Mouse (Mus musculus) C2C12 (cell line): ENCODE results near the gene Gkap1. TPM values are rescaled to one million over a fixed set of nuclear protein-coding genes. Genes with fewer than 3 reads are reported as not detected.

Source experiments
- H3K27me3 ChIP-seq: one replicate; pipeline ENCODE4 v1.6.1; 2011; ENCODE audit not compliant: control insufficient read depth, insufficient read depth, insufficient read length
- H3K36me3 ChIP-seq: one replicate; pipeline ENCODE4 v1.6.1; 2011; ENCODE audit not compliant: control insufficient read depth, insufficient read depth
- H3K4me3 ChIP-seq: one replicate; pipeline ENCODE4 v1.5.1; 2011; ENCODE audit warnings: mild to moderate bottlenecking, control low read depth; ENCODE audit not compliant: poor library complexity, insufficient read depth, severe bottlenecking
- H3K79me2 ChIP-seq: one replicate; pipeline ENCODE4 v1.6.1; 2011; ENCODE audit not compliant: control insufficient read depth, insufficient read depth
- H3K79me3 ChIP-seq: one replicate; pipeline ENCODE4 v1.6.1; 2011; ENCODE audit warnings: low read depth, control low read depth
- H3ac ChIP-seq: one replicate; pipeline ENCODE3; 2011; ENCODE audit warnings: low read depth; ENCODE audit not compliant: control insufficient read depth, insufficient read length
- CEBPB ChIP-seq: IDR thresholded peaks from one replicate; pipeline ENCODE4 v1.6.1; 2011; ENCODE audit warnings: low read depth, mild to moderate bottlenecking, control low read depth, moderate library complexity
- CTCF ChIP-seq: IDR thresholded peaks from one replicate; pipeline ENCODE4 v1.5.1; 2011; ENCODE audit not compliant: control insufficient read depth, insufficient read depth, insufficient read length
- FOSL1 ChIP-seq: IDR thresholded peaks from one replicate; pipeline ENCODE4 v1.8.0; 2011; ENCODE audit warnings: mild to moderate bottlenecking, low read length; ENCODE audit not compliant: poor library complexity, insufficient read depth, severe bottlenecking
- MAX ChIP-seq: IDR thresholded peaks from one replicate; pipeline ENCODE4 v1.6.1; 2011; ENCODE audit warnings: mild to moderate bottlenecking, control low read depth
- MYOD1 ChIP-seq: IDR thresholded peaks from one replicate; pipeline ENCODE4 v1.6.1; 2011; ENCODE audit warnings: low read depth; ENCODE audit not compliant: control insufficient read depth, insufficient read length
- MYOG ChIP-seq: IDR thresholded peaks from one replicate; pipeline ENCODE4 v1.6.1; 2011; ENCODE audit not compliant: control insufficient read depth, insufficient read length; ENCODE audit errors: extremely low read depth
- USF1 ChIP-seq: IDR thresholded peaks from one replicate; pipeline ENCODE4 v1.6.1; 2011; ENCODE audit warnings: low read depth, mild to moderate bottlenecking, control low read depth, moderate library complexity
- polyA plus RNA-seq: library from polyadenylated mRNA; unstranded; fragments of >200 nt; fragmentation: generic; extraction: Trizol; gene quantifications from one replicate; pipeline ENCODE4 v1.2.1, GENCODE M21; 2012; ENCODE audit warnings: missing spikeins

Gene Gkap1
- polyA plus RNA-seq, 1 experiment: 12.2 TPM

DNA sequence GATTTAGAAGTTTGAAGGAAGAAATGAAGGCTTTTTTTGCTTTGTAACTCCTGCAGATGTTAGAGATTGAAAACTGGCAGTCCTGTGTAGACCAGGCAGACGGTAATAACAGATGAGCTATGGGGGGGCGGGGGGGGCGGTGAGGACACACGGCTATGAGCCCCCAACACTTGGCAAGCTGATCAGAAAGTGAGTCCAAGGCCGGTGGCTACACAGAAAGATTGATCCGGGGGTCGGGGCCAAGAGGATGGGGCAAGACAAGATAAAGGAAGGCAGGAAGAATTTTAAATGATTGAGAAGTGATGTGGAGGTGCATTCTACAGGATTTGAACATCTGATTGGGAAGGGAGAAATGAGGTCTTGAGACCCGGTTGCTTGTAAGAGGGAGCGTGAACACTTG lies 423 bp downstream of the Gkap1 start:
- Histone ChIP-seq H3K79me2 (no peaks in the 10 kb centered on the region), H3K79me3 (no peaks in the 10 kb centered on the region), H3K27me3 (no peaks in the 10 kb centered on the region), H3K36me3 (no peaks in the 10 kb centered on the region), H3ac (no peak overlapping the region), H3K4me3 (peak overlapping the region; percentile 49)
- no peak for TF ChIP-seq FOSL1
- TF ChIP-seq USF1: no peak
- no peak for TF ChIP-seq MYOD1
- no peak for TF ChIP-seq MAX
- no peak for TF ChIP-seq CEBPB
- no peak for TF ChIP-seq CTCF
- TF ChIP-seq MYOG: no peak

DNA sequence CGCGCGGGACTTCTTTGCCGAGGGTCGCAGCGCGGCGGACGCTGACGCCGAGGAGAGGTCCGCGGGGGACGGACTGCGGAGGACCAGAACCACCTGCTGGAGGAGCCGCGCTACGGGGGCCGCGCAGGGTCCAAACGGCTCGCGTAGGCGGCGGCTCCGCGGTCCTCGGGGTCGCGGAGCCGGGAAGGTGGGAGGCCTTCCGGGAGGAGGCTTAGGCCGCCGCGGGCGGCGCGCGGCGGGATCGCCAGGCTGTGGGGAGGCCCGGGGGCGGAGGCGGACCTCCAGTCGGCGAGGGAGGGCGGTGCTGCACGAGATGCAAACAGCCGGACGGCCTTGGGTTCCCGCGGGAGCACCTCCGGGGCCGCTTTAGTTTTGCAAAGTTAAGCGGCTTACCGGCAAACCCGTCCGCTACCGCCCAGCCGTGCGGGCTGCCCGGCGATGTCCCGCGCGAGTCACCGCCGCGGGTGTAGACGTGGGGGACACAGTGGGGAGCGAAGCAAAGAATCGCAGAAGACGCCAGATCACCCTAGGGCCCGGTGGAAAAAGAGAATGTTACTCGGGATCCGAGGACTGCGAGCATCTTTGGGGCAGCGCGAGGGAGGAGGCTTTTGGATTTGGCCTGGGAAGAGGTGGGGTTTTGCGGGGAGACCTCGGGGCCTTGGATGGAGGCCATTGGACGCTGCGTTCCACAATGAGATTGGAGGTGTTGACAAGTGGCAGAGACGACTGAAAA lies 1.1 kb downstream of the Gkap1 start:
- Histone ChIP-seq H3K36me3 (no peaks in the 10 kb centered on the region), H3ac (peak overlapping the region; percentile 84), H3K79me2 (no peaks in the 10 kb centered on the region)

DNA sequence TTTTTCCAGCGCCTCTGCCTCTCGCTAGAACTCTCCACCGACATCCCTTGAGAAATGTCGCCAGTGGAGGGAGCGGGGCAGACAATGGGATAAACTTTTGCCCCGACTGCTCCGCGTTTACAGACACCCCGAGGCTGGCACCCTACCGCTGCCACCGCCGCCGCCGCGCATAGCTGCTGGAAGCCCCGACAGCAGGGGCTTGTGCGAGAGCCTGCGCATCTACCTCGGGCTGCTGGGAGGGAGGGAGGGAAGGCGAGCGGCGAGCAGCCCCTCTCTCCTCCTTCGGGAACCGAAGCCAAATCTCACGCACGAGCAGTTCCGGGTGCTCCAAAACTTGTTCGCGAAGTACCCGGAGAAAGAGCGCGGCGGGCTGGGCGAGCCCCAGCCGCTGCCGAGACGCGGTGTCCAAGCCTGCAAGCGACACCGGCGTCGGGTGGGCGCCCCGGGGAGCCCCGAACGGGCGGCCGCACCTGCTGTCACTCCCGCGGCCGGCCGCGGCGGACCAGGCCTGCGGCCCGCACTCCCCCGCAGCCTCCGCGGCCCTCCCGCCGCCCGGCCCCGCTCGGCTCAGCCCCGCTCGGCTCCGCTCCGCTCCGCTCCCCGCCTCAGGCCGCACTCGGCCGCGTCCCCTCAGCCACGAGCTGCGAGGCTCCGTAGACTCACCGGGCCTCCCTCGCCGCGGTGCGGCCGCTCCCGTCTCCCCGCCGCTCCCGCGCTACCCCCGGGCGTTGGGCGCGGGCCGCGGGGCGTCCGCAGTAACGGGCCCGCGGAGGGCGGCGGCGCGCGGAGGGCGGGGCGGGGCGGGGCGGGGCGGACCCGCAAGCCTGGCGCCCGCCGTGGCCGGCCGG lies 1.9 kb downstream of the Gkap1 start:
- H3ac ChIP-seq: peak overlapping the region; percentile 84
- no peak for TF ChIP-seq CEBPB
- TF ChIP-seq CTCF: no peak
- no peak for TF ChIP-seq FOSL1
- no peak for TF ChIP-seq USF1
- TF ChIP-seq MYOG: no peak
- no peak for TF ChIP-seq MYOD1
- no peak for TF ChIP-seq MAX

More for the DNA sequence above, 1.1 kb downstream of the Gkap1 start:
- Histone ChIP-seq H3K4me3 (peak overlapping the region; percentile 49), H3K79me3 (no peaks in the 10 kb centered on the region), H3K27me3 (no peaks in the 10 kb centered on the region)
- TF ChIP-seq MAX (peak; percentile 6), FOSL1 (no peak)

DNA sequence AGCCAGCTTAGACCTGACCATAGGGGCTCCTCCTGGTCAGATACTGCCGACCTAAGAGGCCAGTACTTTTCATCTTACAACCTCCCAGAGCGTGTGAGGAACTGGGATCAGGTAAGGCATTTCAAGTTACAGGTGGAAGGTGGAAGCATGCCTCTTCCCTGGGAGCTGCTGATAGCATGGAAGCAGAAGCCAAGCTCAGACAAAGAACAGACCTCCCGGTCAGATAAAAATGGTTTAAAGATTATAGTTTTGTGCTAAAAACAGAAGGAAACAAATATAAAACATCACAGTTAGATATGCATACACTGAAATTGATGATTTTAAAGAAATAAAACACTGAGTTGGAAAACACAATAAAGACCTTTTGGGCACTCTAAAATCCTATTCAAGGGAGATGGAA lies 8.6 kb downstream of the Gkap1 start:
- no peaks in the 10 kb centered on the region for H3K27me3 ChIP-seq
- TF ChIP-seq USF1: no peak
- TF ChIP-seq MAX: no peak
- TF ChIP-seq MYOG: no peak
- no peak for TF ChIP-seq CTCF
- TF ChIP-seq CEBPB: no peak
- no peak for TF ChIP-seq FOSL1
- TF ChIP-seq MYOD1: no peak
- H3K79me3 ChIP-seq: no peaks in the 10 kb centered on the region

More for the DNA sequence above, 1.9 kb downstream of the Gkap1 start:
- no peaks in the 10 kb centered on the region for H3K27me3 ChIP-seq
- peak overlapping the region; percentile 49 for H3K4me3 ChIP-seq
- H3K79me3 ChIP-seq: no peaks in the 10 kb centered on the region
- H3K79me2 ChIP-seq: no peaks in the 10 kb centered on the region
- no peaks in the 10 kb centered on the region for H3K36me3 ChIP-seq

DNA sequence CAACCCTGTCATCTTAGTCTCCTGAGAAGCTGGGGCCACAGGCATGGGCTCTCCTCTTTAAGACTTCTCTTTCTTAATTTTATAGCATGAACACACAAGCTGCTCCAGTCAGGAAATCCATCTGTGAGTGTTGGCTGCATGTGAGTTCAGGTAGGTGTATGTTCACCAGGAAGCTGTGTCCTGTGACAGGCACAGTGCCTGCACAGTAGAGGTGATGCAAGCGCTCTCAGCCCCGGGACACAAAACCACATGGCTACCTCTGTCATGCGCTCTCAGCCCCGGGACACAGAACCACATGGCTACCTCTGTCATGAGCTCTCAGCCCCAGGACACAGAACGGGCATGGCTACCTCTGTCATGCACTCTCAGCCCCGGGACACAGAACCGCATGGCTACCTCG lies 12.0 kb downstream of the Gkap1 start:
- Histone ChIP-seq H3K36me3 (no peaks in the 10 kb centered on the region), H3K79me2 (no peaks in the 10 kb centered on the region), H3K27me3 (no peaks in the 10 kb centered on the region), H3K4me3 (no peak overlapping the region), H3K79me3 (no peaks in the 10 kb centered on the region), H3ac (no peak overlapping the region)
- TF ChIP-seq USF1: no peak
- TF ChIP-seq CTCF: no peak
- no peak for TF ChIP-seq MYOG

More for the DNA sequence above, 8.6 kb downstream of the Gkap1 start:
- Histone ChIP-seq H3ac (no peak overlapping the region), H3K4me3 (no peak overlapping the region), H3K36me3 (no peaks in the 10 kb centered on the region), H3K79me2 (no peaks in the 10 kb centered on the region)

DNA sequence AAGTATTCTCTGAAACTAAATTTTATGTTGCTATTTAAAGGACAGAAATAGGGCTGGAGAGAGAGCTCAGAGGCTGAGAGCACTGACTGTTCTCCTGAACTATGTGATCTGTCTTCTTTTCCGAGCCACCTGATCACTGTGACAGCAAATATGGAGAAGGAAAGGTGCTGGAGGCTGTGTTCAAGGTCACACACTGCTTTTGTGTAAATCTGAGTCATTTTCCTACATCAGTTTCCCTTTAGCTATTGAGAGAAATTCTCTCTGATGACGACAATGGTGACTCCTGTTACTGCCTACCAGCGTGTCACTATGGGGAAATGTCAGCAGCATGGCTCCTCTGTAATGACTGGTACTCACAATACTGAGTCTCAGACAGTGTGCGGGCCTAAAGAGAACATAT lies 13.8 kb downstream of the Gkap1 start:
- no peak overlapping the region for H3K4me3 ChIP-seq
- H3K36me3 ChIP-seq: no peaks in the 10 kb centered on the region
- TF ChIP-seq CEBPB: no peak
- TF ChIP-seq USF1: no peak
- no peak for TF ChIP-seq CTCF
- H3K79me3 ChIP-seq: no peaks in the 10 kb centered on the region
- no peaks in the 10 kb centered on the region for H3K79me2 ChIP-seq
- H3ac ChIP-seq: no peak overlapping the region
- H3K27me3 ChIP-seq: no peaks in the 10 kb centered on the region
